Mouse (Mus musculus) heart, embryonic 11.5 days (tissue): ENCODE data around the gene Prr7. TPM values are rescaled to one million over a fixed set of nuclear protein-coding genes. Genes with fewer than 3 reads are reported as not detected.

Source experiments
- ATAC-seq: fragments of 200-750 bp; cut with Nextera tagmentation; replicated peaks from 2 replicates; pipeline ENCODE4 v1.8.0; 2017; ENCODE audit warnings: moderate library complexity; ENCODE audit not compliant: insufficient number of reproducible peaks, low FRiP score, low TSS enrichment
- H3K27ac ChIP-seq: fragments of 300-500 bp; sonication (generic); 2 replicates; pipeline ENCODE4 v1.5.1; 2014; ENCODE audit warnings: mild to moderate bottlenecking, low read depth, low read length
- H3K27me3 ChIP-seq: fragments of 300-500 bp; sonication (generic); 2 replicates; pipeline ENCODE4 v1.6.1; 2014; ENCODE audit warnings: mild to moderate bottlenecking, low read length, mixed read lengths; ENCODE audit not compliant: control insufficient read depth, insufficient read depth
- H3K36me3 ChIP-seq: fragments of 300-500 bp; sonication (generic); 2 replicates; pipeline ENCODE4 v1.6.1; 2014; ENCODE audit warnings: mild to moderate bottlenecking, low read length, moderate library complexity, mixed read lengths; ENCODE audit not compliant: control insufficient read depth, insufficient read depth
- H3K4me1 ChIP-seq: fragments of 300-500 bp; sonication (generic); 2 replicates; pipeline ENCODE4 v1.6.1; 2014; ENCODE audit warnings: low read length; ENCODE audit not compliant: control insufficient read depth, insufficient read depth
- H3K4me2 ChIP-seq: fragments of 300-500 bp; sonication (generic); 2 replicates; pipeline ENCODE4 v1.6.1; 2014; ENCODE audit warnings: mild to moderate bottlenecking, moderate library complexity
- H3K4me3 ChIP-seq: fragments of 300-500 bp; sonication (generic); 2 replicates; pipeline ENCODE4 v1.5.1; 2014; ENCODE audit warnings: low read depth, low read length
- H3K9ac ChIP-seq: fragments of 300-500 bp; sonication (generic); 2 replicates; pipeline ENCODE4 v1.6.1; 2014; ENCODE audit warnings: mild to moderate bottlenecking, low read depth, low read length, moderate library complexity
- H3K9me3 ChIP-seq: fragments of 300-500 bp; sonication (generic); replicated peaks from 2 replicates; pipeline ENCODE4 v1.6.1; 2016; ENCODE audit warnings: low read length; ENCODE audit not compliant: control insufficient read depth
- WGBS: fragments of 180-500 bp; shearing (Covaris S2); extraction: QIAGEN DNeasy Blood & Tissue Kit; methylation state at CpG from one replicate; pipeline ENCODE4 v1.1.7; 2014; ENCODE audit not compliant: insufficient replicate concordance; 5-methylcytosine and 5-hydroxymethylcytosine counted together
- polyA plus RNA-seq: library from polyadenylated mRNA; unstranded; fragments of >200 nt; fragmentation: Nextera tagmentation; extraction: Ambion mirVana; gene quantifications from 2 replicates; pipeline ENCODE4 v1.2.1, GENCODE M21; 2014

The Prr7 gene
- polyA plus RNA-seq, 1 experiment from 2014 or later = 0.34 TPM

DNA sequence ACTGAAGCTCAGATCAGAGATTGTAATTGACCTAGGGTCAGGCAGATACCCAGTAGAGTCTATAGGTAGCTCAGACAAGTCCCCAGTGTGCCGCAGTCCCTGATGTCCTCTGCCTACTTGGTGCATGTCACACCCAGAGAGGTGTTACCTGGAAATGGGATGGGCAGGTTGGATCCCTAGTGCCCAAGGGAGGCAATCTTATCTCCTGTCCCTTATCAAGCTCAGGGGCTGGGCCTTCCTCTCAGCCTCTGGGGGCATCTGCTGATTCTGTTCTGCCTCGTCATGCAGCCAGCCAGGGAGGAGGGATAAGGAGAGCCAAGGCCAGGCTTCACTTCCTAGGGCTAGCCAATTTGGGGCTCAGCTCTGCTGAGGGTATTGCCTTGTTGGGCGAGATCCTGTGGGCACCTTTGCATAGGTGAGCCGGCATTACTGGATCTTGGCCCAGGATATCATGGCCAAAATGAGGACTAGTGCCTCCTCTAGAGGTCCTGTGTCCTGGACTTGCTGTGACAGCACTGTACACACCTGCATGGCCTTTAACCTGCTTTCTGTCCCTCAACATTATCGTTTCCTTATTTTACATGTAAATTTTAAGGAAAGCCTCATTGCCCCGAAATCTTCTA is 17.5 kb upstream of the Prr7 start:
- 64% methylated on average over 6 of the region's 6 CpGs for WGBS
- Histone ChIP-seq H3K4me1 (peaks cover 20% of the 10 kb centered on the region), H3K27me3 (no peaks in the 10 kb centered on the region), H3K27ac (no peak overlapping the region; the same call in 1 of the 2 replicates), H3K36me3 (peaks cover 13% of the 10 kb centered on the region), H3K9ac (peak overlapping the region; percentile 93), H3K9me3 (no peaks in the 10 kb centered on the region), H3K4me3 (peak overlapping the region; percentile 89), H3K4me2 (peak overlapping the region; percentile 75)
- ATAC-seq = no peak

DNA sequence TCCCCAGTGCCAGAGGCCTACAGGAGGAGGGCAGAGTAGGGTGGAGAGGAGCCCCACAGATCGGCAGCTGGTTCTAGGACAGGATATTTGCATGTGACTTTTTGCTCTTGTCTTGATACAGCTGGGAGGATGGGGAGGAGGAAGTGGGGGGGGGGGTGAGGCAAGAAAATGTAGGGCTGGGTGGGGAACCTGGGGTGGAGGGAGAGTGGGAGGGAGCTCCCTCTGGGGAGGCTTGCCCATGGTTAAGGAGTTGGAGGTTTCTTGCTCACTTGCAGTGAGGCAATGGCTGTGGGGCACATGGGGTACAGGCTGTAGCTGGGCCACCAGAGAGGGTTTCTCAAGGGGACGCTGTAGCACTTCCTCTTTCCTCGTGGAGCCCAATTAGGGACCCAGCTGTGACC is 16.5 kb upstream of the Prr7 start:
- Histone ChIP-seq H3K27ac (no peak overlapping the region), H3K36me3 (peaks cover 22% of the 10 kb centered on the region), H3K9me3 (no peaks in the 10 kb centered on the region), H3K4me2 (peak overlapping the region; percentile 75), H3K4me3 (no peak overlapping the region), H3K9ac (0 out of 2 replicates have a peak overlapping the region, but pooled peaks have one; percentile 28), H3K4me1 (peaks cover 20% of the 10 kb centered on the region), H3K27me3 (no peaks in the 10 kb centered on the region)
- no peak for ATAC-seq
- WGBS = 64% methylated on average over 3 of the region's 3 CpGs

DNA sequence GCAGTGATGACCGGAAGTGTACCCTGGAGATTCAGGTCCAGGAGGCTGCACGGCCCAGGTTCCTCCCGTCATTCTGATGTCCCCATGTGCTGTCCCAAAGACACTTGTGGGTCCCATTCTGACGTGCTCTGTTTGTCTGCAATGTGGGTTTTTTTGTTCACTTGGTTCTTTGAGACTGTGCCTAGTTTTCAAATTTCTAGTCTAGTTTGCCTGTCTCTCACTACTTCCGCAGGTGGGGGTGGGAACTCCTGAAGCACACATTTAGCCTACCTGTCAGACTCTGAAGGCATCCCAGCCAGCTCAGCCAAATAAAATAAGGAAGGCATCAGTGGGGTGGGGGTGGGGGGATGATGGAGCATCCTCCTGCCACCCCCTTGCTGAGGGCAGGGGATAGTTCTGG is 15.9 kb upstream of the Prr7 start:
- Histone ChIP-seq H3K9me3 (no peaks in the 10 kb centered on the region), H3K4me2 (no peak overlapping the region), H3K27ac (no peak overlapping the region), H3K27me3 (no peaks in the 10 kb centered on the region), H3K9ac (no peak overlapping the region), H3K36me3 (peaks cover 27% of the 10 kb centered on the region), H3K4me3 (no peak overlapping the region), H3K4me1 (peaks cover 20% of the 10 kb centered on the region)
- no peak for ATAC-seq
- 92% methylated on average over 5 of the region's 5 CpGs for WGBS

DNA sequence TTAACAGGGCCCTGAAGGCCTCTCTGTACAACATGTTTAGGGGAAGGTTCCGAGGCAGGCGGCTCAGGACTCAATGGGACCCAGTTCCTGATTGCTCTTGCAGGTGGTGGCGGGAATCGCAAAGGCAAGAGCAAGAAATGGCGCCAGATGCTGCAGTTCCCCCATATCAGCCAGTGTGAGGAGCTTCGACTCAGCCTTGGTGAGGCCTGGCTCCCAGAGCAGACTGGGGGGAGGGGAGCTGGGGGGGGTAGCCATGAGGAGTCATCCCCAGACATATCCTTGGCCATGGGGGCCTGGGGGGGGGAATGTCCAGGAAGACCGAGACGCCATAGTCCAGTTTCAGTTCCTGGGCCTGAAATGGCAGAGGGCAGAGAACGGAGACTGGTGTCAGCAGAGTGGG is 14.9 kb upstream of the Prr7 start:
- WGBS = 89% methylated on average over 9 of the region's 9 CpGs
- H3K4me1 ChIP-seq = peaks cover 20% of the 10 kb centered on the region

GRCm38 (mm10) chr13:55449679-55450441 is 14.2 kb upstream of the Prr7 start:
- H3K4me1 ChIP-seq = peaks cover 20% of the 10 kb centered on the region
- H3K27ac ChIP-seq = no peak overlapping the region
- WGBS = 92% methylated on average over 17 of the region's 17 CpGs
- H3K4me2 ChIP-seq = no peak overlapping the region
- no peaks in the 10 kb centered on the region for H3K27me3 ChIP-seq
- ATAC-seq = no peak
- H3K4me3 ChIP-seq = no peak overlapping the region
- H3K9me3 ChIP-seq = no peaks in the 10 kb centered on the region
- H3K36me3 ChIP-seq = peaks cover 34% of the 10 kb centered on the region
- no peak overlapping the region for H3K9ac ChIP-seq

More for the DNA sequence above, 14.9 kb upstream of the Prr7 start:
- Histone ChIP-seq H3K4me3 (no peak overlapping the region), H3K9ac (no peak overlapping the region), H3K36me3 (peaks cover 33% of the 10 kb centered on the region), H3K27me3 (no peaks in the 10 kb centered on the region), H3K9me3 (no peaks in the 10 kb centered on the region), H3K4me2 (no peak overlapping the region), H3K27ac (no peak overlapping the region)
- ATAC-seq = no peak

- Histone ChIP-seq H3K9me3 (no peaks in the 10 kb centered on the region), H3K4me2 (no peak overlapping the region), H3K4me1 (peaks cover 20% of the 10 kb centered on the region), H3K36me3 (peaks cover 39% of the 10 kb centered on the region), H3K27ac (no peak overlapping the region), H3K9ac (no peak overlapping the region), H3K27me3 (no peaks in the 10 kb centered on the region), H3K4me3 (no peak overlapping the region)
- 85% methylated on average over 11 of the region's 11 CpGs for WGBS
- no peak for ATAC-seq
Measured at GRCm38 (mm10) chr13:55450511-55450980, 13.5 kb upstream of the Prr7 start.

GRCm38 (mm10) chr13:55451296-55451695 is 12.8 kb upstream of the Prr7 start:
- Histone ChIP-seq H3K9ac (no peak overlapping the region), H3K27me3 (no peaks in the 10 kb centered on the region), H3K27ac (no peak overlapping the region), H3K4me1 (peaks cover 15% of the 10 kb centered on the region), H3K36me3 (peaks cover 41% of the 10 kb centered on the region), H3K4me3 (no peak overlapping the region), H3K9me3 (no peaks in the 10 kb centered on the region), H3K4me2 (no peak overlapping the region)
- 87% methylated on average over 10 of the region's 10 CpGs for WGBS
- no peak for ATAC-seq

- no peak overlapping the region for H3K4me2 ChIP-seq
- peaks cover 9% of the 10 kb centered on the region for H3K4me1 ChIP-seq
- 94% methylated on average over 16 of the region's 16 CpGs for WGBS
- no peak overlapping the region for H3K27ac ChIP-seq
- ATAC-seq = no peak
- no peak overlapping the region for H3K9ac ChIP-seq
- no peak overlapping the region for H3K4me3 ChIP-seq
- no peaks in the 10 kb centered on the region for H3K9me3 ChIP-seq
- peaks cover 41% of the 10 kb centered on the region for H3K36me3 ChIP-seq
- H3K27me3 ChIP-seq = no peaks in the 10 kb centered on the region
Measured at GRCm38 (mm10) chr13:55451785-55452549, 12.1 kb upstream of the Prr7 start.
